Mouse (Mus musculus): ENCODE results near the gene Tex14.

DNA sequence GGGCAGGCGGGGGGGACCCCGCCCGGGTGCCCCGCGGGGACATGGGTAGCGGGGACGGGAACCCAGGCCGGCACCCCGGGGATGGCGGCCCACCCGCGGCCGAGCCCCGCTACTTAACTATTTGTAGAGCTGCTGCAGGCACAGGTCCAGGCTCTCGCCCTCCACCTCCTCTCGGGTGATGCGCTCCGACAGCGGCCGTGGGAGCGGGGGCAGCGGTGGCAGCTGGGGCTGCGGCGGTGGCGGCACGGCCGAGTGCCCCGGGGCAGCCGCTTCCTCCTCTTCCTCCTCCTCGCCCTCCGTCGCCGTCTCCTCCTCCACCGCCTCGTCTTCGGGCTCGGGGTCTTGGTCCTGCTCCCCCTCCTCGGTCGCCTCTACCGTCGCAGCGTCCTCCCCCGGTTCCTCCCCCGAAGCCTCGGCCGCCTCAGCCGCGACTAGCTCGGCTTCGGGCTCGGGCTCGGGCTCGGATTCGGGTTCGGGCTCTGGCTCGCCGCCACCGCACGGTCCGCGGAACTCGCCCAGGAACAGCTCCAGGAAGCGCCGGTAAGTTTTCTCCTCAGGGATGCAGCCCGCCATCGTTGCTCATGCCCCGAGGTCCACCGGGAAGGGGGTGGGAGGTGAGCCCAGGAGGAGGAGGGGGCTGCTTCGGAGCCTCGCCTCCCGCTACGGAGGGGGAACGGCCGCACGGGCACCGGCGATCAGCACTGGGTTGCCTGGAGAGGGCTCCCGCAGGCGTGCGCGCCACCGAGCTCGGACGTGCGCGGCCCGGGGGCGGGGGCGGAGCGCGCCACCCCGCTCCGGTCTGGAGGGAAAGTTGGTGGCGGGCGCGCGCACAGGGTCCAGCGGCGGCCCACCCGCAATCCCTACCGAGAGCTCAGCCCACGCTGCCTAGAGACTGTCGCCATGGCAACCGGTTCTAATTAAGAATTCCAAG lies 46.3 kb upstream of the Tex14 start, which contains the start of gene Ppm1e:
- TF ChIP-seq CTCF (conservative IDR thresholded peaks at IDR 0.05; ENCODE audit: insufficient read depth, insufficient read length, low read depth, low read length), result no peak
- TF ChIP-seq POLR2A (IDR thresholded peaks at IDR 0.05; ENCODE audit: low read depth, low read length), result no peak
